ENCODE assay signal across 19 mouse cellular contexts in the genomic region with DNA sequence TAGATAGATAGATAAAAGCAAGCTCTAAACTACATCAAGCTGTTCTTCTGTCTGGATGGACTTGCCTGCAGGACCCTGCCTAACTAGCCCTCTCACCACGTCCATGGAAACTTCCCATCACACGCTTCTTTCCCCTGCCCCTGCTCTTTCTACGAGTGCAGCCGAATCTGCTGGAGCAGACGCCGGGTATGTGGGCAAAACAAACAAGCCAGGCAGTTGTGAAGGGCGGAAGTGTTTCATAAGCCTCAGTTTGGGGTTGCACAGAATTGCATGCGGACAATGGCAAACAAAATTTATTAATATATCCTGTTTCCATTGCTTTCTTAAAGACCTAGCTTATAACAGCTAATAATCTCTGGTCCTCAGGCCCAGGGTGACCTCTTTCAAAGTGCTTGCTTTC.
"Had no signal": no experiment of that assay in that cellular context is flagged by ENCODE, and none has a peak within 500 bp of the region (broad histone marks: within the 10 kb centered on the region; RNA-seq: fewer than 3 reads in every experiment).

No protein-coding gene starts in this region.

- ATAC-seq: midbrain, embryonic 15.5 days had no signal

- H3K36me3 ChIP-seq: kidney, embryonic 15.5 days; liver, embryonic 13.5 days; lung, embryonic 15.5 days; midbrain, embryonic 12.5 days; midbrain, embryonic 15.5 days; neural tube, embryonic 12.5 days; neural tube, embryonic 15.5 days had no signal

- DNase-seq: kidney, adult 8-10 months; kidney, postnatal 10 days; kidney, postnatal 36 days; layer of hippocampus, postnatal 36 days; liver, embryonic 13.5 days; right cerebral cortex, adult 18-20 months; right cerebral cortex, postnatal 14 days; right cerebral cortex, postnatal 4 days; thymus, adult 2 months; thymus, postnatal 14 days; thymus, postnatal 4 days had no signal

- H3K4me3 ChIP-seq: kidney, embryonic 15.5 days; left cerebral cortex, adult 2 months; liver, embryonic 13.5 days; lung, embryonic 15.5 days; midbrain, embryonic 12.5 days; midbrain, embryonic 15.5 days; neural tube, embryonic 12.5 days; neural tube, embryonic 15.5 days had no signal

- H3K9ac ChIP-seq: kidney, embryonic 15.5 days; liver, embryonic 13.5 days; lung, embryonic 15.5 days; midbrain, embryonic 12.5 days; midbrain, embryonic 15.5 days; neural tube, embryonic 12.5 days; neural tube, embryonic 15.5 days had no signal

- H3K4me1 ChIP-seq: liver, embryonic 13.5 days; neural tube, embryonic 12.5 days had no signal

- H3K27ac ChIP-seq: kidney, embryonic 15.5 days; left cerebral cortex, adult 2 months; liver, embryonic 13.5 days; lung, embryonic 15.5 days; midbrain, embryonic 12.5 days; midbrain, embryonic 15.5 days; neural tube, embryonic 12.5 days; neural tube, embryonic 15.5 days; stomach, postnatal 0 days had no signal

- H3K9me3 ChIP-seq: kidney, embryonic 15.5 days; liver, embryonic 13.5 days; lung, embryonic 15.5 days; midbrain, embryonic 12.5 days; midbrain, embryonic 15.5 days; neural tube, embryonic 12.5 days; neural tube, embryonic 15.5 days had no signal

- H3K27me3 ChIP-seq: kidney, embryonic 15.5 days; liver, embryonic 13.5 days; lung, embryonic 15.5 days; midbrain, embryonic 12.5 days; midbrain, embryonic 15.5 days; neural tube, embryonic 12.5 days; neural tube, embryonic 15.5 days had no signal

- H3K4me2 ChIP-seq: kidney, embryonic 15.5 days; liver, embryonic 13.5 days; lung, embryonic 15.5 days; midbrain, embryonic 12.5 days; midbrain, embryonic 15.5 days; neural tube, embryonic 12.5 days; neural tube, embryonic 15.5 days had no signal
